Mouse (Mus musculus): Measurements from ENCODE around the gene Camsap3. TPM values are rescaled to one million over a fixed set of nuclear protein-coding genes. Genes with fewer than 3 reads are reported as not detected.
A peak's percentile ranks its signal among the peaks of the same experiment; 100 is the strongest.
"Not testable (repeated sequence)": the region's sequence is repeated elsewhere in the genome, so short reads cannot be mapped to it uniquely, and the experiment has no call there.

The Camsap3 gene
- polyA plus RNA-seq, 1 experiment from 2014 or later, result 15.8 TPM

GRCm38 (mm10) chr8:3579390-3580364 is 7.4 kb upstream of the Camsap3 start:
- WGBS, result 70% methylated on average over 9 of the region's 9 CpGs
- H3K4me1 ChIP-seq, result no peaks in the 10 kb centered on the region
- no peaks in the 10 kb centered on the region for H3K27me3 ChIP-seq
- H3K4me2 ChIP-seq, result no peak overlapping the region
- H3K4me3 ChIP-seq (replicated peaks), result no peak overlapping the region
- peak; percentile 65 for ATAC-seq (replicated peaks; ENCODE audit: low FRiP score)
- no peak overlapping the region for H3K27ac ChIP-seq
- H3K9ac ChIP-seq, result no peak overlapping the region
- H3K9me3 ChIP-seq (replicated peaks), result no peaks in the 10 kb centered on the region
- no peaks in the 10 kb centered on the region for H3K36me3 ChIP-seq

GRCm38 (mm10) chr8:3581961-3582360 is 5.1 kb upstream of the Camsap3 start:
- not testable (repeated sequence) for ATAC-seq (replicated peaks; ENCODE audit: low FRiP score); H3K36me3 ChIP-seq

GRCm38 (mm10) chr8:3586452-3586851 is 641 bp upstream of the Camsap3 start:
- H3K9me3 ChIP-seq (replicated peaks), result no peaks in the 10 kb centered on the region
- ATAC-seq (replicated peaks; ENCODE audit: low FRiP score), result no peak
- H3K4me1 ChIP-seq, result peaks cover 12% of the 10 kb centered on the region
- no peak overlapping the region for H3K9ac ChIP-seq
- no peaks in the 10 kb centered on the region for H3K36me3 ChIP-seq
- WGBS, result 84% methylated on average over 2 of the region's 2 CpGs
- no peak overlapping the region for H3K27ac ChIP-seq
- peaks cover 17% of the 10 kb centered on the region; the same call in 1 of the 2 replicates for H3K27me3 ChIP-seq
- no peak overlapping the region for H3K4me3 ChIP-seq (replicated peaks)
- H3K4me2 ChIP-seq, result no peak overlapping the region

More at GRCm38 (mm10) chr8:3581961-3582360, 5.1 kb upstream of the Camsap3 start:
- H3K9ac ChIP-seq; H3K27me3 ChIP-seq; H3K27ac ChIP-seq; H3K4me2 ChIP-seq; H3K9me3 ChIP-seq (replicated peaks); H3K4me3 ChIP-seq (replicated peaks); H3K4me1 ChIP-seq: not testable (repeated sequence)
- WGBS, result 92% methylated on average over 2 of the region's 3 CpGs

GRCm38 (mm10) chr8:3587391-3588257 is 531 bp downstream of the Camsap3 start:
- under 1% methylated on average over 69 of the region's 77 CpGs for WGBS
- peak overlapping the region; percentile 91 for H3K4me2 ChIP-seq
- peak overlapping the region; percentile 78 for H3K4me3 ChIP-seq (replicated peaks)
- peak overlapping the region; percentile 82 for H3K27ac ChIP-seq
- peaks cover 17% of the 10 kb centered on the region; the same call in 1 of the 2 replicates for H3K27me3 ChIP-seq
- H3K9me3 ChIP-seq (replicated peaks), result no peaks in the 10 kb centered on the region
- peaks cover 12% of the 10 kb centered on the region for H3K4me1 ChIP-seq
- peak overlapping the region; percentile 73 for H3K9ac ChIP-seq
- peak; percentile 83 for ATAC-seq (replicated peaks; ENCODE audit: low FRiP score)
- H3K36me3 ChIP-seq, result no peaks in the 10 kb centered on the region

GRCm38 (mm10) chr8:3588258-3588633 is 1.2 kb downstream of the Camsap3 start:
- no peaks in the 10 kb centered on the region for H3K36me3 ChIP-seq
- H3K27me3 ChIP-seq, result peaks cover 17% of the 10 kb centered on the region; the same call in 1 of the 2 replicates
- 6% methylated on average over 11 of the region's 11 CpGs for WGBS
- peak overlapping the region; percentile 82 for H3K27ac ChIP-seq
- peak overlapping the region; percentile 78 for H3K4me3 ChIP-seq (replicated peaks)
- H3K4me2 ChIP-seq, result peak overlapping the region; percentile 91
- H3K4me1 ChIP-seq, result peaks cover 12% of the 10 kb centered on the region
- H3K9me3 ChIP-seq (replicated peaks), result no peaks in the 10 kb centered on the region
- peak overlapping the region; percentile 73 for H3K9ac ChIP-seq
- ATAC-seq (replicated peaks; ENCODE audit: low FRiP score), result peak; percentile 45; the same call in 1 of the 2 replicates

- ATAC-seq (replicated peaks; ENCODE audit: low FRiP score), result no peak
Observed at GRCm38 (mm10) chr8:3593470-3593869, 6.4 kb downstream of the Camsap3 start.

GRCm38 (mm10) chr8:3594466-3594865 is 7.4 kb downstream of the Camsap3 start:
- Histone ChIP-seq H3K4me1 (peaks cover 3% of the 10 kb centered on the region; the same call in 1 of the 2 replicates), H3K4me3 (replicated peaks) (no peak overlapping the region), H3K9me3 (replicated peaks) (no peaks in the 10 kb centered on the region), H3K27me3 (no peaks in the 10 kb centered on the region), H3K27ac (no peak overlapping the region), H3K4me2 (no peak overlapping the region), H3K9ac (no peak overlapping the region), H3K36me3 (peaks cover 9% of the 10 kb centered on the region)
- 85% methylated on average over 2 of the region's 2 CpGs for WGBS
- ATAC-seq (replicated peaks; ENCODE audit: low FRiP score), result no peak

More at GRCm38 (mm10) chr8:3593470-3593869, 6.4 kb downstream of the Camsap3 start:
- Histone ChIP-seq H3K9ac (no peak overlapping the region), H3K4me2 (no peak overlapping the region), H3K4me3 (replicated peaks) (no peak overlapping the region), H3K9me3 (replicated peaks) (no peaks in the 10 kb centered on the region), H3K36me3 (peaks cover 2% of the 10 kb centered on the region; the same call in 1 of the 2 replicates), H3K4me1 (peaks cover 3% of the 10 kb centered on the region; the same call in 1 of the 2 replicates), H3K27me3 (no peaks in the 10 kb centered on the region), H3K27ac (no peak overlapping the region)
- 66% methylated on average over 3 of the region's 3 CpGs for WGBS

- ATAC-seq (replicated peaks; ENCODE audit: low FRiP score), result no peak
- H3K4me3 ChIP-seq (replicated peaks), result no peak overlapping the region
- H3K36me3 ChIP-seq, result peaks cover 27% of the 10 kb centered on the region
- no peak overlapping the region for H3K4me2 ChIP-seq
- peaks cover 3% of the 10 kb centered on the region; the same call in 1 of the 2 replicates for H3K4me1 ChIP-seq
- no peaks in the 10 kb centered on the region for H3K9me3 ChIP-seq (replicated peaks)
- H3K27ac ChIP-seq, result no peak overlapping the region
- H3K27me3 ChIP-seq, result no peaks in the 10 kb centered on the region
- H3K9ac ChIP-seq, result no peak overlapping the region
- 68% methylated on average over 3 of the region's 3 CpGs for WGBS
Observed at GRCm38 (mm10) chr8:3598054-3598453, 11.0 kb downstream of the Camsap3 start.

- no peaks in the 10 kb centered on the region for H3K9me3 ChIP-seq (replicated peaks)
- no peak overlapping the region for H3K4me3 ChIP-seq (replicated peaks)
- peaks cover 3% of the 10 kb centered on the region; the same call in 1 of the 2 replicates for H3K4me1 ChIP-seq
- WGBS, result 80% methylated on average over 1 of the region's 1 CpGs
- peaks cover 39% of the 10 kb centered on the region for H3K36me3 ChIP-seq
- H3K4me2 ChIP-seq, result no peak overlapping the region
- no peaks in the 10 kb centered on the region for H3K27me3 ChIP-seq
- H3K27ac ChIP-seq, result no peak overlapping the region
- no peak overlapping the region for H3K9ac ChIP-seq
- ATAC-seq (replicated peaks; ENCODE audit: low FRiP score), result no peak
Observed at GRCm38 (mm10) chr8:3599219-3599618, 12.1 kb downstream of the Camsap3 start.

GRCm38 (mm10) chr8:3600401-3600800 is 13.3 kb downstream of the Camsap3 start:
- Histone ChIP-seq H3K27me3 (no peaks in the 10 kb centered on the region), H3K9ac (no peak overlapping the region), H3K27ac (no peak overlapping the region), H3K4me2 (no peak overlapping the region), H3K4me3 (replicated peaks) (no peak overlapping the region), H3K4me1 (peaks cover 3% of the 10 kb centered on the region; the same call in 1 of the 2 replicates), H3K36me3 (peaks cover 48% of the 10 kb centered on the region), H3K9me3 (replicated peaks) (no peaks in the 10 kb centered on the region)
- ATAC-seq (replicated peaks; ENCODE audit: low FRiP score), result no peak
- 82% methylated on average over 6 of the region's 6 CpGs for WGBS

GRCm38 (mm10) chr8:3603439-3603838 is 16.3 kb downstream of the Camsap3 start:
- no peak for ATAC-seq (replicated peaks; ENCODE audit: low FRiP score)
- Histone ChIP-seq H3K4me1 (peaks cover 9% of the 10 kb centered on the region), H3K27me3 (no peaks in the 10 kb centered on the region), H3K4me3 (replicated peaks) (no peak overlapping the region), H3K9ac (no peak overlapping the region), H3K36me3 (peaks cover 71% of the 10 kb centered on the region), H3K4me2 (no peak overlapping the region), H3K9me3 (replicated peaks) (no peaks in the 10 kb centered on the region), H3K27ac (no peak overlapping the region)
- 71% methylated on average over 13 of the region's 13 CpGs for WGBS
